Mouse (Mus musculus) bone marrow macrophage, adult 2 months (primary cell): ENCODE measurements at regions not wholly inside any gene's neighbourhood (a gene's known extent, or its start where the extent isn't known, plus 50 kb on each side); places are given as distances from the start of the nearest gene placed in this dataset.

Source experiments
- CTCF ChIP-seq: IDR thresholded peaks from 2 replicates; pipeline ENCODE4 v1.5.1; 2012; ENCODE audit warnings: low read depth, mild to moderate bottlenecking, low read length, moderate library complexity
- POLR2A ChIP-seq: IDR thresholded peaks from 2 replicates; pipeline ENCODE4 v1.6.1; 2012; ENCODE audit warnings: mild to moderate bottlenecking, low read depth, low read length, borderline replicate concordance

DNA sequence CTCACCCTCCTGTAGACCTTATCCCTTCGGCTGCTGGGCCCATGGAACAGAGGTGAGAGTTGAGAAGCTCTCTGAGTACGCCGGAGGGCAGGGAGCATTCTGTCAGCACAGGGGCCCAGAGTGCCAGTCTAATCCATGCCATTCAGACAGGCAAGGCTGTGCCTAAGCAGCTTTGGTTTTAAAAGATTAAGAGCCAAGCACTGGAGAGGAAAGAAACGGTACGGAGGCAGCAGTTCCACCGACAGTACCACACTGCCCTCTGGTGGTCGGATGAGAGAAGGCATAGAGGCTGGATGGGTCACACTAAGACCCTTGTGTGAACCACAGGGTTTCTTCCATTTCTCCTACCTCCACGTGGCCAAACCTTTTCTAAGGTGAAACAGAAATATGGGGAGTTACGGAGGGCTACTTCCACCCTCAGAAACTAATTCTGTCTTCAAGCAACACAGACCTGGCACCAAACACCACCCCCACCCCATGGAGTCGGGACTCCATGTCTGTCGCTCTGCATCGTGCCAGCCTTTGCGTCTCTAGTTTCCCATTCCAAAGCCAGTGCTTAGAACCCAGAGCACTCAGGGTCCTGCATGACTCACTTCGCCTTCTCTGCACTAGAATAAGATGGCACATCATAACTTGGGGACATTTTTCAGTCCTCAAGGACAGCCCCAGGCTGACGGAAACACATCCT, 297.9 kb downstream of the Tns1 start:
- TF ChIP-seq POLR2A: no peak
- TF ChIP-seq CTCF: peak; percentile 95
